Mouse (Mus musculus) heart, embryonic 12.5 days (tissue): Measurements from ENCODE around the gene Crb2. TPM values are rescaled to one million over a fixed set of nuclear protein-coding genes. Genes with fewer than 3 reads are reported as not detected.
A peak's percentile ranks its signal among the peaks of the same experiment; 100 is the strongest.

Experiments
- ATAC-seq: fragments of 200-750 bp; cut with Nextera tagmentation; 2 replicates; pipeline ENCODE4 v1.8.0; 2017; ENCODE audit warnings: moderate TSS enrichment, moderate library complexity; ENCODE audit not compliant: insufficient number of reproducible peaks, low FRiP score
- H3K27ac ChIP-seq: fragments of 300-500 bp; sonication (generic); 2 replicates; pipeline ENCODE4 v1.5.1; 2016; ENCODE audit warnings: mild to moderate bottlenecking, moderate library complexity; ENCODE audit not compliant: poor library complexity, severe bottlenecking
- H3K27me3 ChIP-seq: fragments of 300-500 bp; sonication (generic); replicated peaks from 2 replicates; pipeline ENCODE4 v1.6.1; 2016; ENCODE audit warnings: mild to moderate bottlenecking, moderate library complexity
- H3K36me3 ChIP-seq: fragments of 300-500 bp; sonication (generic); 2 replicates; pipeline ENCODE4 v1.6.1; 2016; ENCODE audit warnings: mild to moderate bottlenecking, moderate library complexity
- H3K4me1 ChIP-seq: fragments of 300-500 bp; sonication (generic); replicated peaks from 2 replicates; pipeline ENCODE4 v1.6.1; 2016; ENCODE audit warnings: mild to moderate bottlenecking
- H3K4me2 ChIP-seq: fragments of 300-500 bp; sonication (generic); 2 replicates; pipeline ENCODE4 v1.6.1; 2016; ENCODE audit warnings: mild to moderate bottlenecking, moderate library complexity
- H3K4me3 ChIP-seq: fragments of 300-500 bp; sonication (generic); 2 replicates; pipeline ENCODE4 v1.5.1; 2016; ENCODE audit warnings: mild to moderate bottlenecking
- H3K9ac ChIP-seq: fragments of 300-500 bp; sonication (generic); 2 replicates; pipeline ENCODE4 v1.6.1; 2016; ENCODE audit warnings: mild to moderate bottlenecking, moderate library complexity
- H3K9me3 ChIP-seq: fragments of 300-500 bp; sonication (generic); replicated peaks from 2 replicates; pipeline ENCODE4 v1.6.1; 2016; ENCODE audit warnings: mild to moderate bottlenecking, moderate library complexity
- WGBS: fragments of 180-500 bp; shearing (Covaris S2); methylation state at CpG from one replicate; pipeline ENCODE4 v1.1.7; 2016; 5-methylcytosine and 5-hydroxymethylcytosine counted together
- polyA plus RNA-seq: library from polyadenylated mRNA; unstranded; fragments of >200 nt; fragmentation: Nextera tagmentation; extraction: Ambion mirVana; gene quantifications from 2 replicates; pipeline ENCODE4 v1.2.1, GENCODE M21; 2016

Gene Crb2
- polyA plus RNA-seq, 1 experiment from 2014 or later, result 9.1 TPM

- ATAC-seq, result no peak
- H3K4me3 ChIP-seq, result no peak overlapping the region
Measured at GRCm38 (mm10) chr2:37801687-37802086, 25.6 kb downstream of the Crb2 start.

GRCm38 (mm10) chr2:37802610-37803212 is 26.7 kb downstream of the Crb2 start:
- ATAC-seq, result 0 out of 2 replicates have a peak, but pooled peaks have one; percentile 47
- H3K36me3 ChIP-seq, result peaks cover 12% of the 10 kb centered on the region
- WGBS, result 44% methylated on average over 4 of the region's 4 CpGs
- H3K9me3 ChIP-seq, result no peaks in the 10 kb centered on the region
- no peak overlapping the region for H3K27ac ChIP-seq
- no peak overlapping the region for H3K9ac ChIP-seq
- no peak overlapping the region for H3K4me3 ChIP-seq
- H3K4me2 ChIP-seq, result no peak overlapping the region
- no peaks in the 10 kb centered on the region for H3K27me3 ChIP-seq
- peaks cover 16% of the 10 kb centered on the region for H3K4me1 ChIP-seq

More at GRCm38 (mm10) chr2:37801687-37802086, 25.6 kb downstream of the Crb2 start:
- Histone ChIP-seq H3K9ac (no peak overlapping the region), H3K4me1 (peaks cover 26% of the 10 kb centered on the region), H3K36me3 (peaks cover 12% of the 10 kb centered on the region), H3K27me3 (no peaks in the 10 kb centered on the region), H3K4me2 (no peak overlapping the region), H3K9me3 (no peaks in the 10 kb centered on the region), H3K27ac (no peak overlapping the region)
- WGBS, result 73% methylated on average over 4 of the region's 4 CpGs

- no peak overlapping the region for H3K4me3 ChIP-seq
- no peaks in the 10 kb centered on the region for H3K36me3 ChIP-seq
- 76% methylated on average over 2 of the region's 2 CpGs for WGBS
- no peaks in the 10 kb centered on the region for H3K9me3 ChIP-seq
- no peak for ATAC-seq
- peaks cover 14% of the 10 kb centered on the region for H3K4me1 ChIP-seq
- no peak overlapping the region for H3K9ac ChIP-seq
- no peak overlapping the region for H3K27ac ChIP-seq
- no peaks in the 10 kb centered on the region for H3K27me3 ChIP-seq
- H3K4me2 ChIP-seq, result no peak overlapping the region
Measured at GRCm38 (mm10) chr2:37811682-37812081, 35.6 kb downstream of the Crb2 start.

GRCm38 (mm10) chr2:37812401-37812800 is 36.4 kb downstream of the Crb2 start:
- Histone ChIP-seq H3K4me2 (no peak overlapping the region), H3K4me3 (no peak overlapping the region), H3K27me3 (no peaks in the 10 kb centered on the region), H3K27ac (no peak overlapping the region), H3K4me1 (peaks cover 16% of the 10 kb centered on the region), H3K9ac (no peak overlapping the region), H3K36me3 (no peaks in the 10 kb centered on the region), H3K9me3 (no peaks in the 10 kb centered on the region)
- ATAC-seq, result no peak
- WGBS, result 82% methylated on average over 5 of the region's 5 CpGs

- no peaks in the 10 kb centered on the region for H3K9me3 ChIP-seq
- H3K9ac ChIP-seq, result no peak overlapping the region
- no peak overlapping the region for H3K27ac ChIP-seq
- no peaks in the 10 kb centered on the region for H3K36me3 ChIP-seq
- peaks cover 26% of the 10 kb centered on the region for H3K4me1 ChIP-seq
- no peak for ATAC-seq
- H3K4me2 ChIP-seq, result no peak overlapping the region
- H3K4me3 ChIP-seq, result no peak overlapping the region
- WGBS, result 77% methylated on average over 8 of the region's 8 CpGs
- H3K27me3 ChIP-seq, result no peaks in the 10 kb centered on the region
Measured at GRCm38 (mm10) chr2:37814820-37815361, 38.8 kb downstream of the Crb2 start.

- no peak overlapping the region for H3K4me2 ChIP-seq
- H3K4me1 ChIP-seq, result peaks cover 26% of the 10 kb centered on the region
- H3K27me3 ChIP-seq, result no peaks in the 10 kb centered on the region
- no peak for ATAC-seq
- no peak overlapping the region for H3K27ac ChIP-seq
- H3K4me3 ChIP-seq, result no peak overlapping the region
- H3K9me3 ChIP-seq, result no peaks in the 10 kb centered on the region
- H3K36me3 ChIP-seq, result no peaks in the 10 kb centered on the region
- WGBS, result 11% methylated on average over 3 of the region's 3 CpGs
- H3K9ac ChIP-seq, result no peak overlapping the region
Measured at GRCm38 (mm10) chr2:37815676-37816075, 39.6 kb downstream of the Crb2 start.

GRCm38 (mm10) chr2:37818761-37819525 is 42.9 kb downstream of the Crb2 start:
- Histone ChIP-seq H3K36me3 (no peaks in the 10 kb centered on the region), H3K4me1 (peaks cover 16% of the 10 kb centered on the region; the same call in 1 of the 2 replicates), H3K9me3 (no peaks in the 10 kb centered on the region), H3K4me2 (no peak overlapping the region), H3K27me3 (no peaks in the 10 kb centered on the region), H3K27ac (no peak overlapping the region), H3K9ac (no peak overlapping the region), H3K4me3 (no peak overlapping the region)
- no peak for ATAC-seq
- WGBS, result 31% methylated on average over 5 of the region's 5 CpGs

GRCm38 (mm10) chr2:37819526-37820152 is 43.6 kb downstream of the Crb2 start:
- Histone ChIP-seq H3K9ac (no peak overlapping the region), H3K27ac (no peak overlapping the region), H3K4me3 (no peak overlapping the region), H3K36me3 (no peaks in the 10 kb centered on the region), H3K4me1 (peaks cover 16% of the 10 kb centered on the region; the same call in 1 of the 2 replicates), H3K4me2 (no peak overlapping the region), H3K27me3 (no peaks in the 10 kb centered on the region), H3K9me3 (no peaks in the 10 kb centered on the region)
- ATAC-seq, result no peak
- 67% methylated on average over 4 of the region's 4 CpGs for WGBS

GRCm38 (mm10) chr2:37822122-37822521 is 46.1 kb downstream of the Crb2 start:
- Histone ChIP-seq H3K4me3 (no peak overlapping the region), H3K27me3 (no peaks in the 10 kb centered on the region), H3K27ac (no peak overlapping the region), H3K4me2 (no peak overlapping the region), H3K9ac (no peak overlapping the region), H3K4me1 (peaks cover 16% of the 10 kb centered on the region; the same call in 1 of the 2 replicates), H3K9me3 (no peaks in the 10 kb centered on the region), H3K36me3 (no peaks in the 10 kb centered on the region)
- no peak for ATAC-seq
- 76% methylated on average over 5 of the region's 5 CpGs for WGBS

GRCm38 (mm10) chr2:37823826-37824225 is 47.8 kb downstream of the Crb2 start:
- ATAC-seq, result no peak
- no peaks in the 10 kb centered on the region for H3K36me3 ChIP-seq
- no peak overlapping the region for H3K27ac ChIP-seq
- no peak overlapping the region for H3K4me2 ChIP-seq
- no peaks in the 10 kb centered on the region for H3K9me3 ChIP-seq
- H3K27me3 ChIP-seq, result no peaks in the 10 kb centered on the region
- no peak overlapping the region for H3K4me3 ChIP-seq
- H3K4me1 ChIP-seq, result peaks cover 6% of the 10 kb centered on the region; the same call in 1 of the 2 replicates
- no peak overlapping the region for H3K9ac ChIP-seq
- WGBS, result 85% methylated on average over 2 of the region's 2 CpGs

GRCm38 (mm10) chr2:37829758-37830275 is 53.8 kb downstream of the Crb2 start:
- Histone ChIP-seq H3K4me1 (peaks cover 25% of the 10 kb centered on the region), H3K9me3 (no peaks in the 10 kb centered on the region), H3K27me3 (peaks cover 3% of the 10 kb centered on the region; the same call in 1 of the 2 replicates), H3K9ac (no peak overlapping the region), H3K4me3 (no peak overlapping the region), H3K36me3 (no peaks in the 10 kb centered on the region), H3K4me2 (0 out of 2 replicates have a peak overlapping the region, but pooled peaks have one; percentile 1), H3K27ac (peak overlapping the region; percentile 28; the same call in 1 of the 2 replicates)
- WGBS, result 41% methylated on average over 9 of the region's 9 CpGs
- ATAC-seq, result peak; percentile 48; the same call in 1 of the 2 replicates
